Mouse (Mus musculus) lung, adult 2 months (tissue): ENCODE results near the gene Rapgef3.

Experiments used
- CTCF ChIP-seq: fragments of 200-500 bp; IDR thresholded peaks from 2 replicates; pipeline ENCODE4 v1.5.1; 2011; ENCODE audit warnings: mild to moderate bottlenecking, low read length, control low read depth; ENCODE audit not compliant: insufficient read depth
- POLR2A ChIP-seq: fragments of 200-500 bp; IDR thresholded peaks from 2 replicates; pipeline ENCODE4 v1.6.1; 2011; ENCODE audit warnings: low read depth, mild to moderate bottlenecking, control low read depth, low read length, borderline replicate concordance; ENCODE audit errors: extremely low read depth

GRCm38 (mm10) chr15:97809206-97809605, 41.4 kb upstream of the Rapgef3 start:
- TF ChIP-seq CTCF (no peak), POLR2A (no peak)
